Comparison of ENCODE assay signal across 8 mouse cellular contexts in genomic region chr6:136468974-136469792, GRCm38 (mm10). TPM values are rescaled to one million over a fixed set of nuclear protein-coding genes. Genes with fewer than 3 reads are reported as not detected.
DNase-seq lines count a peak whose midpoint lies in the region; ATAC-seq and TF ChIP-seq lines count a peak whose summit lies in the region.

No protein-coding gene starts in this region.

- no peaks in the 10 kb centered on the region for H3K36me3 ChIP-seq in spleen, adult 2 months (ENCODE audit: control insufficient read depth, insufficient read depth, low read length)
- H3K36me3 ChIP-seq in hindbrain, embryonic 10.5 days, result no peaks in the 10 kb centered on the region
- no peaks in the 10 kb centered on the region for H3K36me3 ChIP-seq in liver, embryonic 13.5 days

- TF ChIP-seq CTCF in spleen, adult 2 months (IDR thresholded peaks at IDR 0.05; ENCODE audit: extremely low read depth, insufficient read depth, insufficient read length, insufficient replicate concordance), result no peak

- peak overlapping the region; percentile 54 for H3K9ac ChIP-seq in liver, embryonic 13.5 days

- no peak overlapping the region for H3K4me3 ChIP-seq in spleen, adult 2 months (ENCODE audit: extremely low read depth, insufficient read depth, insufficient read length)
- 0 out of 2 replicates have a peak overlapping the region, but pooled peaks have one; percentile 5 for H3K4me3 ChIP-seq in hindbrain, embryonic 10.5 days
- peak overlapping the region; percentile 28 for H3K4me3 ChIP-seq in liver, embryonic 13.5 days (replicated peaks)

- H3K4me1 ChIP-seq in spleen, adult 2 months (ENCODE audit: control insufficient read depth, insufficient read depth, insufficient read length), result peaks cover 34% of the 10 kb centered on the region
- peaks cover 60% of the 10 kb centered on the region for H3K4me1 ChIP-seq in hindbrain, embryonic 10.5 days (replicated peaks)
- peaks cover 96% of the 10 kb centered on the region for H3K4me1 ChIP-seq in liver, embryonic 13.5 days (replicated peaks)

- H3K27ac ChIP-seq in spleen, adult 2 months (ENCODE audit: insufficient read depth, low read length), result peak overlapping the region; percentile 68
- H3K27ac ChIP-seq in hindbrain, embryonic 10.5 days, result peak overlapping the region; percentile 97
- peak overlapping the region; percentile 93 for H3K27ac ChIP-seq in liver, embryonic 13.5 days

- DNase-seq in cerebellum, adult 9-11 months, result peak; percentile 53
- DNase-seq in cerebellum, adult 8-10 months, result no peak
- DNase-seq in spleen, adult 2 months (ENCODE audit: low read depth in 1 of 2, low spot score in 2 of 2), result no peak
- no peak for DNase-seq in spleen, adult 18-20 months
- no peak for DNase-seq in hindbrain, embryonic 10.5 days (ENCODE audit: low spot score)
- DNase-seq in liver, embryonic 13.5 days, result no peak
- peak; percentile 29 for DNase-seq in thymus, postnatal 14 days
- DNase-seq in left cerebral cortex, postnatal 25 days (ENCODE audit: low spot score in 2 of 2), result no peak

- H3K4me2 ChIP-seq in liver, embryonic 13.5 days, result peak overlapping the region; percentile 67

- no peak for ATAC-seq in liver, embryonic 13.5 days (ENCODE audit: low read depth)

- no peak for TF ChIP-seq POLR2A in spleen, adult 2 months (IDR thresholded peaks at IDR 0.05; ENCODE audit: low read depth, low read length)

- WGBS in spleen, adult 2 months, result 64% methylated on average over 12 of the region's 12 CpGs
- 16% methylated on average over 12 of the region's 12 CpGs for WGBS in hindbrain, embryonic 10.5 days
- 23% methylated on average over 12 of the region's 12 CpGs for WGBS in liver, embryonic 13.5 days (ENCODE audit: insufficient replicate concordance)

- intact Hi-C loops in left cerebral cortex, postnatal 25 days (cut with DNase I), result loop anchor here (1.0 to 5.0 kb wide), 2 partner anchors 49 to 63 kb away; no protein-coding TSS in a partner anchor

- no peaks in the 10 kb centered on the region for H3K27me3 ChIP-seq in spleen, adult 2 months (ENCODE audit: control insufficient read depth, insufficient read depth, low read length)
- no peaks in the 10 kb centered on the region for H3K27me3 ChIP-seq in hindbrain, embryonic 10.5 days (ENCODE audit: insufficient read depth, poor library complexity, severe bottlenecking)
- no peaks in the 10 kb centered on the region for H3K27me3 ChIP-seq in liver, embryonic 13.5 days

- peaks cover 5% of the 10 kb centered on the region; the same call in 1 of the 2 replicates for H3K9me3 ChIP-seq in hindbrain, embryonic 10.5 days
- H3K9me3 ChIP-seq in liver, embryonic 13.5 days (replicated peaks), result no peaks in the 10 kb centered on the region

RNA-seq across cellular contexts. Expression of gene Atf7ip, which starts 36.8 kb away (rescaled TPM):
- 30.3 and 32.5 TPM in 2 replicates for polyA plus RNA-seq in spleen, adult 2 months (2012; rRNA removed)
- polyA plus RNA-seq in hindbrain, embryonic 10.5 days (2016; fragmentation: Nextera tagmentation; extraction: Ambion mirVana), result 41.8 and 47.2 TPM in 2 replicates
- polyA plus RNA-seq in liver, embryonic 13.5 days (2015; fragmentation: Nextera tagmentation; extraction: Ambion mirVana), result 12.5 and 16.6 TPM in 2 replicates
- 100 to 1,000 TPM; 108 to 125 TPM for total RNA-seq in left cerebral cortex, postnatal 25 days (2021)

RNA-seq across cellular contexts. Expression of gene E330021D16Rik, which starts 53.8 kb away (rescaled TPM):
- 0.14 TPM in 1 of 2 replicates, not detected in the other for polyA plus RNA-seq in spleen, adult 2 months (2012; rRNA removed)
- not detected in 2 replicates for polyA plus RNA-seq in hindbrain, embryonic 10.5 days (2016; fragmentation: Nextera tagmentation; extraction: Ambion mirVana)
- polyA plus RNA-seq in liver, embryonic 13.5 days (2015; fragmentation: Nextera tagmentation; extraction: Ambion mirVana), result 0.22 TPM in 1 of 2 replicates, not detected in the other
- not detected for total RNA-seq in left cerebral cortex, postnatal 25 days (2021)

Comparison
In these comparisons a context has a peak if more than half of its experiments do, and no peak if none do; other contexts are left out.
1. DNase-seq: peak in cerebellum, adult 9-11 months (single experiment) and thymus, postnatal 14 days (single experiment); none in cerebellum, adult 8-10 months (single experiment), spleen, adult 2 months (0 of 2), spleen, adult 18-20 months (0 of 2), hindbrain, embryonic 10.5 days (single experiment), liver, embryonic 13.5 days (single experiment) and left cerebral cortex, postnatal 25 days (0 of 2).
2. Peak in every context shown above with its lines, with median percentiles within 50 percentile points of each other: H3K27ac ChIP-seq.